In genomic region chr11:99492733-99493573, GRCm38 (mm10) we compare ENCODE assay signal across 14 mouse cellular contexts. TPM values are rescaled to one million over a fixed set of nuclear protein-coding genes. Genes with fewer than 3 reads are reported as not detected.
DNase-seq lines count a peak whose midpoint lies in the region; ATAC-seq lines count a peak whose summit lies in the region.
"Had no signal": no experiment of that assay in that cellular context is flagged by ENCODE, and none has a peak within 500 bp of the region (broad histone marks: within the 10 kb centered on the region; RNA-seq: fewer than 3 reads in every experiment).

TSS of gene Krt23 (minus strand) at chr11:99493137.

- H3K4me1 ChIP-seq in forebrain, embryonic 11.5 days (replicated peaks; ENCODE audit: control insufficient read depth, insufficient read depth, low read length), result no peaks in the 10 kb centered on the region
- peaks cover 10% of the 10 kb centered on the region for H3K4me1 ChIP-seq in forebrain, embryonic 13.5 days

- no peaks in the 10 kb centered on the region for H3K9me3 ChIP-seq in forebrain, embryonic 11.5 days (ENCODE audit: control insufficient read depth, low read length)
- no peaks in the 10 kb centered on the region for H3K9me3 ChIP-seq in forebrain, embryonic 13.5 days (replicated peaks)
- H3K9me3 ChIP-seq: hindbrain, embryonic 12.5 days had no signal

- no peaks in the 10 kb centered on the region for H3K27me3 ChIP-seq in forebrain, embryonic 11.5 days (ENCODE audit: control insufficient read depth, insufficient read depth, low read length)
- no peaks in the 10 kb centered on the region for H3K27me3 ChIP-seq in forebrain, embryonic 13.5 days
- H3K27me3 ChIP-seq: hindbrain, embryonic 12.5 days had no signal

- WGBS in forebrain, embryonic 11.5 days, result 89% methylated on average over 22 of the region's 22 CpGs
- 87% methylated on average over 22 of the region's 22 CpGs for WGBS in forebrain, embryonic 13.5 days

- no peak for ATAC-seq in forebrain, embryonic 11.5 days (replicated peaks; ENCODE audit: low FRiP score)
- no peak for ATAC-seq in forebrain, embryonic 13.5 days
- 0 out of 2 replicates have a peak, but pooled peaks have one; percentile 30 for ATAC-seq in granulocyte monocyte progenitor cell, adult 5-6 weeks (replicated peaks; ENCODE audit: poor library complexity, severe bottlenecking)
- no peak for ATAC-seq in erythroid progenitor cell, adult 5-6 weeks (replicated peaks; ENCODE audit: low FRiP score, poor library complexity, severe bottlenecking)

- no peak within 1 kb of the TSS for H3K9ac ChIP-seq in forebrain, embryonic 11.5 days (ENCODE audit: low read length)
- no peak within 1 kb of the TSS for H3K9ac ChIP-seq in forebrain, embryonic 13.5 days
- H3K9ac ChIP-seq: hindbrain, embryonic 12.5 days had no signal

- intact Hi-C loops in left cerebral cortex, postnatal 14 days (cut with DNase I), result no loop called here

- no peak within 1 kb of the TSS for H3K4me3 ChIP-seq in forebrain, embryonic 11.5 days (ENCODE audit: low read depth, low read length)
- no peak within 1 kb of the TSS for H3K4me3 ChIP-seq in forebrain, embryonic 13.5 days
- H3K4me3 ChIP-seq: heart, adult 2 months; hindbrain, embryonic 12.5 days had no signal

- DNase-seq in forebrain, embryonic 11.5 days (ENCODE audit: low spot score), result peak; percentile 51
- DNase-seq in kidney, postnatal 25 days, result peak; percentile 3 to 43
- peak; percentile 66 for DNase-seq in lung, postnatal 36 days
- no peak for DNase-seq in layer of hippocampus, adult 11-12 months (ENCODE audit: low spot score)
- DNase-seq in left cerebral cortex, postnatal 14 days (ENCODE audit: low spot score in 2 of 2), result no peak
- DNase-seq: heart, adult 2 months; thymus, postnatal 14 days had no signal

- H3K27ac ChIP-seq in forebrain, embryonic 11.5 days (ENCODE audit: low read depth, low read length), result no peak within 1 kb of the TSS
- H3K27ac ChIP-seq in forebrain, embryonic 13.5 days, result no peak within 1 kb of the TSS
- H3K27ac ChIP-seq: heart, adult 2 months; hindbrain, embryonic 12.5 days; macrophage had no signal

- no peaks in the 10 kb centered on the region for H3K36me3 ChIP-seq in forebrain, embryonic 11.5 days (ENCODE audit: control insufficient read depth, insufficient read depth, low read length)
- no peaks in the 10 kb centered on the region for H3K36me3 ChIP-seq in forebrain, embryonic 13.5 days (ENCODE audit: poor library complexity, severe bottlenecking)
- H3K36me3 ChIP-seq: hindbrain, embryonic 12.5 days had no signal

- H3K4me2 ChIP-seq in forebrain, embryonic 11.5 days (ENCODE audit: low read depth, low read length, severe bottlenecking), result no peak within 1 kb of the TSS
- no peak within 1 kb of the TSS for H3K4me2 ChIP-seq in forebrain, embryonic 13.5 days
- H3K4me2 ChIP-seq: hindbrain, embryonic 12.5 days had no signal

RNA-seq across cellular contexts. Expression of gene Krt23, which starts in this region (rescaled TPM):
- not detected in 2 replicates for polyA plus RNA-seq in forebrain, embryonic 11.5 days (2014; fragmentation: Nextera tagmentation; extraction: Ambion mirVana)
- not detected in 2 replicates for polyA plus RNA-seq in forebrain, embryonic 13.5 days (2015; fragmentation: Nextera tagmentation; extraction: Ambion mirVana)
- total RNA-seq in granulocyte monocyte progenitor cell, adult 5-6 weeks (2014; fragmentation: Nextera tagmentation), result not detected in 2 replicates
- total RNA-seq in granulocyte monocyte progenitor cell, adult 5-6 weeks (2017), result not detected in 2 replicates
- total RNA-seq in erythroid progenitor cell, adult 5-6 weeks (2015; ENCODE audit: low replicate concordance), result not detected in 2 replicates
- total RNA-seq in erythroid progenitor cell, adult 5-6 weeks (2017; ENCODE audit: low replicate concordance), result not detected in 2 replicates
- not detected for total RNA-seq in left cerebral cortex, postnatal 14 days (2021)
- total RNA-seq: adrenal gland, adult 18-20 months; heart, adult 2 months had no signal
- polyA plus RNA-seq: C2C12, macrophage had no signal

Comparison
In these comparisons a context has a peak if more than half of its experiments do, and no peak if none do; other contexts are left out.
1. Peak in DNase-seq in forebrain, embryonic 11.5 days; RNA of the gene not detected or under 1 TPM.
2. Peak in ATAC-seq in granulocyte monocyte progenitor cell, adult 5-6 weeks; RNA of the gene not detected or under 1 TPM.
3. DNase-seq: peak in kidney, postnatal 25 days (2 of 2) and lung, postnatal 36 days (single experiment); none in layer of hippocampus, adult 11-12 months (single experiment) and left cerebral cortex, postnatal 14 days (0 of 2).